Mouse (Mus musculus) testis, adult 2 months (tissue): ENCODE data around the gene Csrp3.

ENCODE experiments used
- CTCF ChIP-seq: fragments of 200-500 bp; IDR thresholded peaks from 2 replicates; pipeline ENCODE4 v1.5.1; 2012; ENCODE audit warnings: low read depth, mild to moderate bottlenecking, inconsistent platforms, low read length, moderate library complexity; ENCODE audit not compliant: control insufficient read depth, insufficient read depth, insufficient replicate concordance
- POLR2A ChIP-seq: fragments of 200-500 bp; IDR thresholded peaks from 2 replicates; pipeline ENCODE4 v1.6.1; 2012; ENCODE audit warnings: low read depth, mild to moderate bottlenecking, inconsistent platforms, low read length, moderate library complexity; ENCODE audit not compliant: control insufficient read depth

GRCm38 (mm10) chr7:48860948-48861347, 13.1 kb upstream of the Csrp3 start:
- TF ChIP-seq CTCF (no peak), POLR2A (no peak)
